Mouse (Mus musculus): ENCODE results near the gene Vdr. TPM values are rescaled to one million over a fixed set of nuclear protein-coding genes. Genes with fewer than 3 reads are reported as not detected.

Gene Vdr
- polyA plus RNA-seq, 1 experiment from 2014 or later = 0.15 TPM

DNA sequence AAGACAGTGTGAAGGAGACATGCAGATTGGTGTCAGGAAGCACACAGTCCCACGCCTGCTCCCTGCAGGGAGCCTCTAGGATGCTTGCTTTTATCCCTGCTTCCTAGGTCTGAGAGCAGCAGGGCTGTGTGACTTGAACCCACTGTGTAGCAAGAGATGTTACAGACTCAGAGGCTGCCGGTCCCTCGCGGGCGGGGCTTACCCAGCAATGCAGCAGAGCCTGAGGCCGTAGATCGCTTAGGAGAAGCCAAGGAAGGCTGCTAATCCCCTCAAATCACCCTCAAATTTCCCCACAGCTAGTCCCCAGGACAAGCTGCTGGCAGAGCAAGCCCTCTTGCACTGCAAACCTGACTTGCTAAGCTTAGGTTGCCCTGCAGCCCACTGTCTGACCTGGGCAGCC lies 38.3 kb upstream of the Vdr start:
- ATAC-seq = no peak
- no peak overlapping the region for H3K27ac ChIP-seq (ENCODE audit: low read length)
- H3K4me1 ChIP-seq (ENCODE audit: control insufficient read depth, insufficient read depth, low read length) = peaks cover 2% of the 10 kb centered on the region; the same call in 1 of the 2 replicates
- 21% methylated on average over 7 of the region's 7 CpGs for WGBS
- no peak overlapping the region for H3K4me2 ChIP-seq (ENCODE audit: low read length)
- H3K36me3 ChIP-seq (ENCODE audit: control insufficient read depth, insufficient read depth, low read length) = no peaks in the 10 kb centered on the region
- H3K9ac ChIP-seq (ENCODE audit: low read depth, low read length) = no peak overlapping the region
- H3K27me3 ChIP-seq (ENCODE audit: control insufficient read depth, insufficient read depth, low read depth, low read length) = no peaks in the 10 kb centered on the region
- H3K4me3 ChIP-seq (ENCODE audit: low read depth, low read length) = no peak overlapping the region
- no peaks in the 10 kb centered on the region for H3K9me3 ChIP-seq (replicated peaks; ENCODE audit: control insufficient read depth, low read length, poor library complexity, severe bottlenecking)

DNA sequence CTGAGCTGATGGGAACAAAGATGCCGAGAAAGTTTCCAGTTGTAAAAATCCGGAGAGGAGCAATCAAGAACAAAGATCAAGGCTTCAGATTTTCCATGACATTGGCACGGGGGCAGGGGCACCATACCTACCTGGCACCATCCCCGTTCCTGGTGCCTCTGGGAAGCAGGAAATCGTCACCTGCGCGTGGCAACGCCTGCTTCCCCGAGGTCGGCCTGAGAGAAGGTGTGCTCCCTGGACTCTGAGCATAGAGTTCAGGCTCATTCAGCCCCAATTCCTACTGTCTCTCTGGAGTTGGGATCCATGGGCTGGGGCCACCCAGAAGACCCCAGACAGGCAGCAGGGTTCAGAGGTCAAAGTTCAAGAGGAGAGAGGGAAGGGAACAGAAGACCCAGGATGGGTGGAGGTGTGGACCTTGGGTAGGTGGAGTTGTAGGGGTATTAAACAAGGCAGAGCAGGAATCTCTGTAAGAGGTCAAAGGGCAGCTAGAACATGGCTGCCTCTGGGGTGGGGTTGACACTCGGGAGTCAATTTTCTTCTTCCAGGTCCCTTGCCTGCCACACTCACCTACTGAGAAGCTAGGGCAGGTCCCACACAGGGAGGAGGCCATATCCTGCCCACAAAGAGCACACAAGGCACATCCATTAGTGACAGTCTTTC lies 35.4 kb upstream of the Vdr start:
- Histone ChIP-seq H3K4me3 (ENCODE audit: low read depth, low read length) (no peak overlapping the region), H3K27me3 (ENCODE audit: control insufficient read depth, insufficient read depth, low read depth, low read length) (no peaks in the 10 kb centered on the region), H3K4me1 (ENCODE audit: control insufficient read depth, insufficient read depth, low read length) (no peaks in the 10 kb centered on the region), H3K4me2 (ENCODE audit: low read length) (no peak overlapping the region), H3K36me3 (ENCODE audit: control insufficient read depth, insufficient read depth, low read length) (no peaks in the 10 kb centered on the region), H3K27ac (ENCODE audit: low read length) (no peak overlapping the region), H3K9me3 (replicated peaks; ENCODE audit: control insufficient read depth, low read length, poor library complexity, severe bottlenecking) (no peaks in the 10 kb centered on the region), H3K9ac (ENCODE audit: low read depth, low read length) (no peak overlapping the region)
- 89% methylated on average over 10 of the region's 11 CpGs for WGBS
- ATAC-seq = no peak

DNA sequence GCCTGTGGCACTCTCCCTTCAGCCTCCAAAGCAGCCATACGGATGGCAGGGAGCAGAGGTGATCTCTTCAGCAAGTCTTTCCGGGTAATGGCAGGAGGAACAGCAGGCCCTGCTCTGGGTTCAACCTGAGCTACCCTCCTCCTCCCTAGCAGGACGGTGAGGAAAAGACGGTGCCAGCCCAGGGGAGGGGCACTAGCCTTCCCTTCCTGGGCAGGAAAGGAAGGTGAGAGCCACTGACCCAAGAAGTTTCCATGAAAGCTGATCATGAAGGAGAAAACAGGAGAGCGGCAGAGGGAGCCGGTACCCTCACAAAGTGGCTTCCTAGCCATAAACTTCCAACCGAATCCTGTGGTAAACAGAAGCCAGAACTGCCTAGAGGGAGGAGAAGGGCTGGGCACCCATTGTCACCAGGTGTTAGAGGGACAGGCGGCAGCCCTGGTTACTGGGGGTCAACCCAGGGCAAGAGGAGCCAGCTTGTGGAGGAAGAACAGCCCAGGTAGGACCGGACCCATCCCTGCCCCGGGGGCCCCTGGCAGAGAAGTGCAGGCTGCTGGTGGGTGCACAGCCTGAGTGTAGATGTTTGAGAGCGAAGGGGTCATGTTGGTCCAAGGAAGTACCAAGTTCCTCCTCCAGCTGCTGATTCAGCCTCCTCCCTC lies 34.6 kb upstream of the Vdr start:
- Histone ChIP-seq H3K27me3 (ENCODE audit: control insufficient read depth, insufficient read depth, low read depth, low read length) (no peaks in the 10 kb centered on the region), H3K9ac (ENCODE audit: low read depth, low read length) (no peak overlapping the region), H3K4me1 (ENCODE audit: control insufficient read depth, insufficient read depth, low read length) (no peaks in the 10 kb centered on the region), H3K9me3 (replicated peaks; ENCODE audit: control insufficient read depth, low read length, poor library complexity, severe bottlenecking) (no peaks in the 10 kb centered on the region), H3K4me2 (ENCODE audit: low read length) (no peak overlapping the region), H3K27ac (ENCODE audit: low read length) (no peak overlapping the region), H3K36me3 (ENCODE audit: control insufficient read depth, insufficient read depth, low read length) (no peaks in the 10 kb centered on the region), H3K4me3 (ENCODE audit: low read depth, low read length) (no peak overlapping the region)
- 80% methylated on average over 10 of the region's 11 CpGs for WGBS
- no peak for ATAC-seq

DNA sequence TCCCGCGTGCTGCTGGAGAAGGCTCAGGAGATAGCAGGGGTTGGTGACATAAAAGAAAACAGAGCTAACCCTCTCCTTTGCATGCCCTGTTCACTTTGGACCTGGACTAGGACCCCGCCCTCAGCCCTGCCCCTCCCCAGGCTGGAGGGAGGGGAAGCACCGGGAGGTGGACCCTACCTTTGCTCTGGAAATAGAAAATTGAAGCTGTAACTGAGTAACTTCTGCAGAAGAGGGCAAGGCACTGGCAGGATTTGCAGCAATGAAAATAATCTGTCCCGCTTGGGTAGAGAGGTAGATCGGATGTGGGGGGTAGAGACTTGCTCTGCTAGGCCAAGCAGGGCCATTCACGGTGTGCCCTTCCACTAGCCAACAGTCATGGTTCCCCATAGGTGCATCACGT lies 32.9 kb upstream of the Vdr start:
- H3K9ac ChIP-seq (ENCODE audit: low read depth, low read length) = no peak overlapping the region
- no peak overlapping the region for H3K4me3 ChIP-seq (ENCODE audit: low read depth, low read length)
- H3K4me1 ChIP-seq (ENCODE audit: control insufficient read depth, insufficient read depth, low read length) = no peaks in the 10 kb centered on the region
- no peak for ATAC-seq
- H3K27ac ChIP-seq (ENCODE audit: low read length) = no peak overlapping the region
- no peaks in the 10 kb centered on the region for H3K36me3 ChIP-seq (ENCODE audit: control insufficient read depth, insufficient read depth, low read length)
- H3K4me2 ChIP-seq (ENCODE audit: low read length) = no peak overlapping the region
- no peaks in the 10 kb centered on the region for H3K9me3 ChIP-seq (replicated peaks; ENCODE audit: control insufficient read depth, low read length, poor library complexity, severe bottlenecking)
- no peaks in the 10 kb centered on the region for H3K27me3 ChIP-seq (ENCODE audit: control insufficient read depth, insufficient read depth, low read depth, low read length)
- 77% methylated on average over 7 of the region's 8 CpGs for WGBS

DNA sequence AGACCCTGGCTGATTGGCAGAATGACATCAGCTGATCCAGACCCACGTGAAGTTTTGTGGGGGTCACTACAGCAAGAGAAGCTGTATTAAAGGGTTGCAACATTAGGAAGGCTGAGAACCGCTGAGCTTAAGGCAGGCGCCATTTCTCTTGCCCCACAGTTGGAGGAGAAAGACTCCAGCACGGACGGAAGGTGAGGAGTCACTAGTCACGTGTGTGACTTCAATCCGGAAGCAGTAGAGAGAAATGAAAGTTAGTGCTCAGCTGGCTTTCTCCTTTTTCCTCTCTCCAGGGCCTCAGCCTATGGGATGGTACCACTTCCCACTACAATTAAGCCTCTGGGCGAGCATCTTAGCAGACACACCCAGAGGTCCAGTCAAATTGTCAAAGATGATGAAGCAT lies 32.1 kb upstream of the Vdr start:
- H3K4me3 ChIP-seq (ENCODE audit: low read depth, low read length) = no peak overlapping the region
- no peak for ATAC-seq
- WGBS = 89% methylated on average over 8 of the region's 8 CpGs
- H3K4me2 ChIP-seq (ENCODE audit: low read length) = no peak overlapping the region
- H3K9me3 ChIP-seq (replicated peaks; ENCODE audit: control insufficient read depth, low read length, poor library complexity, severe bottlenecking) = no peaks in the 10 kb centered on the region
- H3K27ac ChIP-seq (ENCODE audit: low read length) = no peak overlapping the region
- H3K4me1 ChIP-seq (ENCODE audit: control insufficient read depth, insufficient read depth, low read length) = no peaks in the 10 kb centered on the region
- H3K9ac ChIP-seq (ENCODE audit: low read depth, low read length) = no peak overlapping the region
- H3K36me3 ChIP-seq (ENCODE audit: control insufficient read depth, insufficient read depth, low read length) = no peaks in the 10 kb centered on the region
- no peaks in the 10 kb centered on the region for H3K27me3 ChIP-seq (ENCODE audit: control insufficient read depth, insufficient read depth, low read depth, low read length)

DNA sequence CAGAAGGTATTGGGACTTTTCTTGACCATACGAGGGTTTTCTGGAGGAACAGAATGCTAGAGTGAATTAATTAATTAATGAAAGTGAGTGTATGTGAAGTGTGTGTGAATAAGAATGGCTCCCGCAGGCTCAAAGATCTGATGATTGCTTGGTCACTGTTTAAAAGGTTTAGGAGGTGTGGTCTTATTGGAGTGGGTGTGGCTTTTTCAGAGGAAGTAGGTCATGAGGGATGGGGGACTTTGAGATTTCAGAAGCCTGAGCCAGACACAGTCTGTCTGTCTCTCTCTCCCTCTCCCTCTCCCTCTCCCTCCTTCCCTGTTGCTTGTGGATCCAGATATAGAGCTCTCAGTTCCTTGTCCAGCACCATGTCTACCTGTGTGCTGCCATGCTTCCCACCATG lies 30.9 kb upstream of the Vdr start:
- Histone ChIP-seq H3K36me3 (ENCODE audit: control insufficient read depth, insufficient read depth, low read length) (no peaks in the 10 kb centered on the region), H3K9ac (ENCODE audit: low read depth, low read length) (no peak overlapping the region), H3K9me3 (replicated peaks; ENCODE audit: control insufficient read depth, low read length, poor library complexity, severe bottlenecking) (no peaks in the 10 kb centered on the region), H3K4me1 (ENCODE audit: control insufficient read depth, insufficient read depth, low read length) (no peaks in the 10 kb centered on the region), H3K27ac (ENCODE audit: low read length) (no peak overlapping the region), H3K27me3 (ENCODE audit: control insufficient read depth, insufficient read depth, low read depth, low read length) (no peaks in the 10 kb centered on the region), H3K4me3 (ENCODE audit: low read depth, low read length) (no peak overlapping the region), H3K4me2 (ENCODE audit: low read length) (no peak overlapping the region)
- WGBS = 93% methylated on average over 2 of the region's 2 CpGs
- ATAC-seq = no peak

DNA sequence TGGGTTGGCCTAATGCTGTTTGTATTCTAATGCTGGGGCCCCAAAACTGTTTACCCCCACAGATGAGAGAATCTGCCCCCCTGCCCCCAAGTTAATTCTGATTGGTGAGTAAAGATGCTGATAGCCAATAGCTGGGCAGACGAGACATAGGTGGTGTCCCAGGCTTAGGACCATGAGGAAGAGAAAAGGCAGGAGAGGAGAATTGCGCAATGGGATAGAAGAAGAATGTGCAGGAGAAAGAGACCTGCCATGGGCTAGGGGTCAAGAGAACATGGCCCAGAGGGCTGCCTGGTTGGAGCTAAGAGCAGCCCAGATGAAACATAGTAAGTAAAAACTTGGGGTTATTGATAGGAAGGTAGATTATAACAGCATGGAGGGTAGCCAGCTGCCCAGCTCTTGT lies 29.7 kb upstream of the Vdr start:
- Histone ChIP-seq H3K36me3 (ENCODE audit: control insufficient read depth, insufficient read depth, low read length) (no peaks in the 10 kb centered on the region), H3K4me1 (ENCODE audit: control insufficient read depth, insufficient read depth, low read length) (no peaks in the 10 kb centered on the region), H3K9ac (ENCODE audit: low read depth, low read length) (no peak overlapping the region), H3K4me2 (ENCODE audit: low read length) (no peak overlapping the region), H3K9me3 (replicated peaks; ENCODE audit: control insufficient read depth, low read length, poor library complexity, severe bottlenecking) (no peaks in the 10 kb centered on the region), H3K4me3 (ENCODE audit: low read depth, low read length) (no peak overlapping the region), H3K27me3 (ENCODE audit: control insufficient read depth, insufficient read depth, low read depth, low read length) (no peaks in the 10 kb centered on the region), H3K27ac (ENCODE audit: low read length) (no peak overlapping the region)
- ATAC-seq = no peak
- WGBS = 93% methylated on average over 2 of the region's 2 CpGs

DNA sequence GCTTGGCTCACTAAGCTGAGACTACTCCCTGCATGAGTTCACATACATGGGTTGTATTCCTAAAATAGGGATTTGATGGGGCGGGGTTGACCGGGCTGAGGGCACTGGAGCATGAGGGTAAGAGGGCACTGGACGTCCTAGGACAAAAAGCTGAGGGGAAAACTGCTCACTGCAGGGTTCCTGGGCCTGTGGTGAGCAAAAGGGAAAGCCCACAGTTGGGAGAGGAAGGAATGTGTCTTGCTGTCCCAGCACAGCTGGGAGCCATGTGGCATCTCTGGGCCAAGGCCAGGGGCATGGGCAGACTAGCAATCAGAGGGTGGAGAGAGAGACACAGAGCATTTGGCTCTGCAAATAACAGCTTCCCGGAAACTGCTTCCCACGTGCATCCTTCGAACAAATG lies 28.1 kb upstream of the Vdr start:
- Histone ChIP-seq H3K4me2 (ENCODE audit: low read length) (no peak overlapping the region), H3K36me3 (ENCODE audit: control insufficient read depth, insufficient read depth, low read length) (no peaks in the 10 kb centered on the region), H3K27me3 (ENCODE audit: control insufficient read depth, insufficient read depth, low read depth, low read length) (no peaks in the 10 kb centered on the region), H3K9ac (ENCODE audit: low read depth, low read length) (no peak overlapping the region), H3K4me1 (ENCODE audit: control insufficient read depth, insufficient read depth, low read length) (no peaks in the 10 kb centered on the region), H3K27ac (ENCODE audit: low read length) (no peak overlapping the region), H3K4me3 (ENCODE audit: low read depth, low read length) (no peak overlapping the region), H3K9me3 (replicated peaks; ENCODE audit: control insufficient read depth, low read length, poor library complexity, severe bottlenecking) (no peaks in the 10 kb centered on the region)
- no peak for ATAC-seq
- WGBS = 42% methylated on average over 6 of the region's 6 CpGs

DNA sequence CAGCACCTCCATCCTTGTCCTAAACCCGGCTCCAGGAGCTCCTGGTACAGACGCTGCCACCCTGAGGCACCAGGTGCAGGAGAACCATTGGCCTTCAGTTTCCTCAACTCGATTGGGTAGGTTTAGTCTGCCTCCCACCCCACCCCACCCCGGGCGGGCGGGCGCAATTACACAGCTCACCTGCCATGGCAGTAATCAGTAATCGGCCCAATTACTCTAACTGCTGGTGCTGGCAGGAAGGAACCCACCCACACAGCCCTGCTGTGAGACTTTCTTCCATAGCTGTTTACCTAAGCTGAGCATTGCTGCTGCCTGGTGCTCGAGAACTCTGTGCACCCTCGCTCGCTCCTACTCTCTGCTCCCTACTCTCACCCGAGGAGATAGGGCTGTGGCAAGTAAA lies 22.0 kb upstream of the Vdr start:
- Histone ChIP-seq H3K4me2 (ENCODE audit: low read length) (no peak overlapping the region), H3K9ac (ENCODE audit: low read depth, low read length) (no peak overlapping the region), H3K27ac (ENCODE audit: low read length) (no peak overlapping the region), H3K9me3 (replicated peaks; ENCODE audit: control insufficient read depth, low read length, poor library complexity, severe bottlenecking) (no peaks in the 10 kb centered on the region), H3K36me3 (ENCODE audit: control insufficient read depth, insufficient read depth, low read length) (no peaks in the 10 kb centered on the region), H3K4me1 (ENCODE audit: control insufficient read depth, insufficient read depth, low read length) (no peaks in the 10 kb centered on the region), H3K4me3 (ENCODE audit: low read depth, low read length) (no peak overlapping the region), H3K27me3 (ENCODE audit: control insufficient read depth, insufficient read depth, low read depth, low read length) (no peaks in the 10 kb centered on the region)
- no peak for ATAC-seq
- WGBS = 95% methylated on average over 12 of the region's 12 CpGs

All from midbrain, embryonic 16.5 days (tissue).